Mouse (Mus musculus) embryo, embryonic 10 days (tissue): ENCODE results near the gene Parp1.
A peak's percentile ranks its signal among the peaks of the same experiment; 100 is the strongest.

ENCODE experiments used
- DNase-seq: peaks from one replicate; pipeline ENCODE4 v3.0.0-alpha.2; 2015; ENCODE audit warnings: low spot score

Gene Parp1

GRCm38 (mm10) chr1:180568761-180569452, at the start of gene Parp1:
Parp1 (plus strand) TSS chr1:180568924.
- DNase-seq, result peak; percentile 97

- DNase-seq, result no peak
These were observed 49.2 kb upstream of the Parp1 start for GRCm38 (mm10) chr1:180519520-180519919.

- no peak for DNase-seq
These were observed 48.5 kb upstream of the Parp1 start for GRCm38 (mm10) chr1:180520190-180520589.

GRCm38 (mm10) chr1:180523320-180523719, 45.4 kb upstream of the Parp1 start:
- DNase-seq, result no peak

GRCm38 (mm10) chr1:180525301-180525700, 43.4 kb upstream of the Parp1 start:
- DNase-seq, result no peak

GRCm38 (mm10) chr1:180529847-180530246, 38.9 kb upstream of the Parp1 start:
- DNase-seq, result no peak

- no peak for DNase-seq
These were observed 38.1 kb upstream of the Parp1 start for GRCm38 (mm10) chr1:180530457-180531263.

GRCm38 (mm10) chr1:180532671-180533070, 36.1 kb upstream of the Parp1 start:
- DNase-seq, result no peak

GRCm38 (mm10) chr1:180536719-180537118, 32.0 kb upstream of the Parp1 start:
- DNase-seq, result no peak

GRCm38 (mm10) chr1:180541251-180541650, 27.5 kb upstream of the Parp1 start:
- DNase-seq, result no peak

GRCm38 (mm10) chr1:180541883-180542711, 26.6 kb upstream of the Parp1 start:
- no peak for DNase-seq

GRCm38 (mm10) chr1:180542712-180543371, 25.9 kb upstream of the Parp1 start:
- no peak for DNase-seq

- no peak for DNase-seq
These were observed 22.7 kb upstream of the Parp1 start for GRCm38 (mm10) chr1:180545918-180546545.

GRCm38 (mm10) chr1:180546798-180547750, 21.6 kb upstream of the Parp1 start:
- DNase-seq, result no peak

GRCm38 (mm10) chr1:180547751-180548669, 20.7 kb upstream of the Parp1 start:
- DNase-seq, result peak; percentile 72

- no peak for DNase-seq
These were observed 19.0 kb upstream of the Parp1 start for GRCm38 (mm10) chr1:180549539-180550308.

GRCm38 (mm10) chr1:180550770-180551169, 18.0 kb upstream of the Parp1 start:
- DNase-seq, result peak; percentile 79

- DNase-seq, result no peak
These were observed 11.8 kb upstream of the Parp1 start for GRCm38 (mm10) chr1:180556899-180557298.
